Mouse (Mus musculus) left cerebral cortex, adult 2 months (tissue): ENCODE measurements around the gene Mef2d. TPM values are rescaled to one million over a fixed set of nuclear protein-coding genes. Genes with fewer than 3 reads are reported as not detected.
A peak's percentile ranks its signal among the peaks of the same experiment; 100 is the strongest.

ENCODE experiments used
- DNase-seq, 2 experiments: peaks; one replicate each; pipeline ENCODE4 v3.0.0; 2021 to 2022; ENCODE audit warnings: low spot score in 2 of 2, mixed read lengths in 1 of 2; ENCODE audit errors: extremely low spot score in 1 of 2
- H3K27ac ChIP-seq: fragments of 200-600 bp; 2 replicates; pipeline ENCODE4 v1.8.1; 2022
- H3K4me3 ChIP-seq: fragments of 200-600 bp; 2 replicates; pipeline ENCODE4 v1.8.1; 2022
- CTCF ChIP-seq: fragments of 200-600 bp; IDR thresholded peaks from 2 replicates; pipeline ENCODE4 v1.8.1; 2022; ENCODE audit warnings: antibody characterized with exemption, mild to moderate bottlenecking, moderate library complexity
- intact Hi-C: fragments of 180-260 bp; cut with DNase I; formaldehyde crosslinking; loops from one replicate; pipeline ENCODE4 v1.15.1; 2025
- microRNA-seq, 2 experiments: library from miRNA; unstranded; fragments of <30 nt; microRNA quantifications; one replicate each; pipeline ENCODE4 v1.2.0; 2021
- total RNA-seq, 2 experiments: library from RNA; stranded (reverse); gene quantifications; 2 replicates each; pipeline ENCODE4 v1.2.3; 2021

The Mef2d gene
- total RNA-seq, 2 experiments from 2014 or later, result 223 to 225 TPM

DNA sequence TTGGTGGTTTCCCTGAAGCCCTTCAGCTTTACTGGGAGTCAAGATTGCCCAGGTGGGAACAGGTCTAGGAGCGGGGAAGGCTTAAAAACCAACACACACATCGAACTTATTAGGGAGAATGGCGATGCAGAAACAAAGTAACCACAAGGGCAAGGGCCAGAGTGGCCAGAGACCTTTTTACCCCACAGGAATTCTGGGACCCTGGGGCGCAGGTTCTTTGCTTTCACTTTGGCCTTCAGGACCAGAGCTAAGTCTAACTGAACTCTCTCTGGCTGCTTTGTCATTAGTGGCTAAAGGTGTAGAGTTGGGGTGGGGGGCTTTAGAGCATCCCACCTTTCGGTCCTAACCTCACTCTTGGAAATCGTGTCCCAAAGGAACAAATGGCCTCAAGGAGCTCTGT lies 73.9 kb downstream of the Mef2d start:
- intact Hi-C loops, result loop anchor here (2.0 kb wide), 1 partner anchor 15 kb away; no protein-coding TSS in a partner anchor
- DNase-seq, result no peak
- peak overlapping the region; percentile 95 for H3K27ac ChIP-seq
- H3K4me3 ChIP-seq, result peak overlapping the region; percentile 51
- no peak for TF ChIP-seq CTCF

DNA sequence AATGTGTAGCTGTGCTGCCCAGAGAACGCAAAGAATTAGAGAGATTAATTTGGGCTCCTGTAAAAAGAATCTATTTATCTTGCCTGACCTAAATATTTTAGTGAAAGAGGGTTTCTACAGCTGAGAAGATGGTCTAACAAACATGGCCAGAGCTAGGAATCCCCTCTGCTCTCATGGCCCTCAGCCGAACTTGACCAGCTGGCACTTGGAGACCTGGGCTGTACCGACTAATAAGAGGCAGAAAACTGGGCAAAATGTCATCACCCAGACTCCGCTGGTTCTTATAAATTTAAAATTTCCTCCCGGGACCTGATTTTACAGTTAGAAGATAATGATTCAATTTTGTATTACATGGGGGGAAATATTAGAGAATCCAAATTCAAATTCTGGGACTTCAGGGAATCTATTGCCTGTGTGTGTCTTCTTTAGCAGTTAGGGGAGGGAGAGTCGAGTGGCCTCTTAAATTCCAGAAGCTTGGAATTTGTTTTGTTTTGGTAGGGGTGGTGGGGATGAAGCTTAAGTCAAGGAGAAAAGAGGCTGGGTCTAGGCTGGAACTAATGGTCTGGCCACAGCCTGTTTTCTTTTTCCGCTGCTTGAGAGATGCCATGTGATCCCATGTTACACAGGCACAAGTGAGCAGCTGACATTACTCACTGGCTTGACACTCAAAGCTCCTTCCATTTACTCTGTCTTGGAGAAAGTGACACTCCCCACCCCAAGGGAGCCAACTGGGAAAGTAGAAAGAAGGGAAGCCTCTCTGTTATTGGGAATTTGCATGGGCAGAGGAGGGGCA lies 74.6 kb downstream of the Mef2d start:
- peak overlapping the region; percentile 51 for H3K4me3 ChIP-seq
- no peak for TF ChIP-seq CTCF
- H3K27ac ChIP-seq, result peak overlapping the region; percentile 95
- intact Hi-C loops, result loop anchor here (2.0 kb wide), 1 partner anchor 16 kb away; no protein-coding TSS in a partner anchor
- no peak for DNase-seq

DNA sequence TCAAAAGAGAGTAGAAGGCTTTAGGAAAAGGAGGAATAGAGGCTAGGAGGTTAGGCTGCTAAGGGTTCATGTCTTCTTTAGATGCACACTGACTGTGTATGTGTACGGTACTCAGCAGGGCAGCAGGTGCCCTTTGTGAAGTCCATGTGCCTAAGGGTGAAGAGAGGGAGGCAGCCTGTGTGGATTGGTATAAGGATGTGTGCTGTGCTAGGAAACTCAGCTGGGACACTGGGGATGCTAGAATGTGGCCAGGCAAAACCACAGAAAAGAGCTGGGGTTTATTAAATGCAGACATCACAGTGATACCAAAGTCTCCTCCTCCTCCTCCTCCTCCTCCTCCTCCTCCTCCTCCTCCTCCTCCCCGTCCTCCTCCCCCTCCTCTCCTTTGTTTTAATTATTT lies 75.5 kb downstream of the Mef2d start:
- no peak for DNase-seq

DNA sequence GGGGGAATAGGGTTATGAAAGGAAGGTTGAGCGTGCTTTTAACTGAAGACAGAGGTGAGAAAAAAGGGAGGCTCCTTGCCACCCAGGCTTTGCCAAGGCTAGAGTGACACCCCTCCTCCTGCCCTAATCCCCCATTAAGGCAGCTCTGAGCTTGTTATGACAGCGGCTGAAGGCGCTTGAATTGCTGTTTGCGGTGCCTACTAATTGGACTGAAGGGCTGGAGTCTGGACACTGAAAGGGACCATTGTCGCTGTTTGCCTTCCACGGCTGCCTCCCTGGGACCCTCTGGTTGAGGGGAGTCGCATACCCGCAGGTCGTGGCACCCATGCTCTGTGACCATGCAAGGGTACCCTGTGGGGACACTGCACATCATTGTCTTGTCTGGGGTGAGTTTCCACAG lies 77.8 kb downstream of the Mef2d start:
- Histone ChIP-seq H3K4me3 (no peak overlapping the region), H3K27ac (peak overlapping the region; percentile 95)
- TF ChIP-seq CTCF, result no peak
- DNase-seq, result no peak
- intact Hi-C loops, result no loop called here

More for the DNA sequence above, 75.5 kb downstream of the Mef2d start:
- H3K4me3 ChIP-seq, result peak overlapping the region; percentile 31
- no peak for TF ChIP-seq CTCF
- H3K27ac ChIP-seq, result peak overlapping the region; percentile 83
- intact Hi-C loops, result loop anchor here (2.0 kb wide), 1 partner anchor 17 kb away; no protein-coding TSS in a partner anchor

DNA sequence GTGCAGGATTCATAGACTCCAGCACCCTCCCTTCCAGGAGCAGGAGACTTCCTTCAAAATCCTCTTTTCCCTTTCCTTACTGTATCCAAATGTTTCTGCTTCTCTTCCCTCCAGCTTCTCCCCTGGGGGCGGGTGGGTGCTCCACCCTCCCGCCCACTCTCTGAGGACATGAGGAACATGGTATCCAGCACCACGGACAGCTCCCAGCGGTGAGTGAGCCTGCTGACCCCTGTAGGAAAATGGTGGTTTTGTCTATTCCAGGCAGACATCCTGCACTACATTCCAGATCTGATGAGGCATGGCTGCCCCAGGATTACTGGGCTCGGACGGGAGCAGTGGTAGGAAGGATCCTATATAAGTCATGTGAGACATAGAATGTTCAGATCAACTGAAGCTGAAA lies 78.7 kb downstream of the Mef2d start:
- TF ChIP-seq CTCF, result no peak; the same call in 1 of the 2 replicates
- no peak overlapping the region for H3K4me3 ChIP-seq
- no peak for DNase-seq
- peak overlapping the region; percentile 95 for H3K27ac ChIP-seq
- intact Hi-C loops, result no loop called here

Small RNA genes within 50 kb of the gene (microRNA-seq; reads per million reads assigned to microRNA genes)
- gene Gm25641, result 0 reads per million in 2 experiments
- gene Mir3093, result 58.2 to 58.3 reads per million in 2 experiments
- 0 reads per million in 2 experiments for gene Mir9-1

Other genes starting within 250 kb of the Mef2d start
- 100 to 1,000 TPM; 148 to 151 TPM for gene Hdgf, start 236.1 kb upstream of the Mef2d start, total RNA-seq
- 10 to 100 TPM; 52.6 to 55.1 TPM for gene Mrpl24, start 222.9 kb upstream of the Mef2d start, total RNA-seq
- 10 to 100 TPM; 15.1 to 15.6 TPM for gene Isg20l2, start 212.1 kb upstream of the Mef2d start, total RNA-seq
- gene Rrnad1, start 211.7 kb upstream of the Mef2d start, total RNA-seq, result 10 to 100 TPM; 22.9 to 24.7 TPM
- 1 to 10 TPM; 4.5 to 8.2 TPM for gene Crabp2, start 193.7 kb upstream of the Mef2d start, total RNA-seq
- gene Nes, start 171.3 kb upstream of the Mef2d start, total RNA-seq, result 1 to 10 TPM; 5.7 to 6.2 TPM
- 100 to 1,000 TPM; 241 to 256 TPM for gene Bcan, start 142.1 kb upstream of the Mef2d start, total RNA-seq
- gene Hapln2, start 114.8 kb upstream of the Mef2d start, total RNA-seq, result 10 to 100 TPM; 11.3 to 13.5 TPM
- gene Gpatch4, start 99.3 kb upstream of the Mef2d start, total RNA-seq, result 10 to 100 TPM; 17.5 to 19.1 TPM
- 10 to 100 TPM; 64.3 to 66.6 TPM for gene Naxe, start 83.9 kb upstream of the Mef2d start, total RNA-seq
- not detected for gene Ttc24, start 64.1 kb upstream of the Mef2d start, total RNA-seq
- under 1 TPM; 0.21 to 0.41 TPM for gene Iqgap3, start 60.4 kb upstream of the Mef2d start, total RNA-seq
- gene Rhbg, start 112.3 kb downstream of the Mef2d start, total RNA-seq, result not detected
- gene Gm38392, start 144.8 kb downstream of the Mef2d start, total RNA-seq, result under 1 TPM in 1 of 2 experiments, not detected in 1; 0.59 TPM
- 1 to 10 TPM; 3.7 to 3.8 TPM for gene Tsacc, start 154.6 kb downstream of the Mef2d start, total RNA-seq
- 100 to 1,000 TPM; 168 to 170 TPM for gene Cct3, start 154.7 kb downstream of the Mef2d start, total RNA-seq
- gene Glmp, start 182.7 kb downstream of the Mef2d start, total RNA-seq, result 10 to 100 TPM; 77.5 to 91.1 TPM
- gene Tmem79, start 193.8 kb downstream of the Mef2d start, total RNA-seq, result 1 to 10 TPM; 1.2 to 1.4 TPM
- gene Smg5, start 193.9 kb downstream of the Mef2d start, total RNA-seq, result 10 to 100 TPM; 78.3 to 79.5 TPM
- 1 to 10 TPM; 8.7 to 8.8 TPM for gene Paqr6, start 222.2 kb downstream of the Mef2d start, total RNA-seq
- under 1 TPM; 0.49 to 0.57 TPM for gene Bglap3, start 230.4 kb downstream of the Mef2d start, total RNA-seq
- gene Bglap2, start 236.3 kb downstream of the Mef2d start, total RNA-seq, result 1 to 10 TPM in 1 of 2 experiments, not detected in 1; 1.1 TPM
- 1 to 10 TPM; 1.4 to 1.6 TPM for gene Bglap, start 242.1 kb downstream of the Mef2d start, total RNA-seq